Mouse (Mus musculus) frontal cortex, postnatal 36 days (tissue): ENCODE results near the gene Cadm1.

ENCODE experiments used
- DNase-seq, 2 experiments: peaks; one replicate each; pipeline ENCODE4 v3.0.0; 2022; ENCODE audit warnings: low spot score in 2 of 2

Cadm1 gene

DNA sequence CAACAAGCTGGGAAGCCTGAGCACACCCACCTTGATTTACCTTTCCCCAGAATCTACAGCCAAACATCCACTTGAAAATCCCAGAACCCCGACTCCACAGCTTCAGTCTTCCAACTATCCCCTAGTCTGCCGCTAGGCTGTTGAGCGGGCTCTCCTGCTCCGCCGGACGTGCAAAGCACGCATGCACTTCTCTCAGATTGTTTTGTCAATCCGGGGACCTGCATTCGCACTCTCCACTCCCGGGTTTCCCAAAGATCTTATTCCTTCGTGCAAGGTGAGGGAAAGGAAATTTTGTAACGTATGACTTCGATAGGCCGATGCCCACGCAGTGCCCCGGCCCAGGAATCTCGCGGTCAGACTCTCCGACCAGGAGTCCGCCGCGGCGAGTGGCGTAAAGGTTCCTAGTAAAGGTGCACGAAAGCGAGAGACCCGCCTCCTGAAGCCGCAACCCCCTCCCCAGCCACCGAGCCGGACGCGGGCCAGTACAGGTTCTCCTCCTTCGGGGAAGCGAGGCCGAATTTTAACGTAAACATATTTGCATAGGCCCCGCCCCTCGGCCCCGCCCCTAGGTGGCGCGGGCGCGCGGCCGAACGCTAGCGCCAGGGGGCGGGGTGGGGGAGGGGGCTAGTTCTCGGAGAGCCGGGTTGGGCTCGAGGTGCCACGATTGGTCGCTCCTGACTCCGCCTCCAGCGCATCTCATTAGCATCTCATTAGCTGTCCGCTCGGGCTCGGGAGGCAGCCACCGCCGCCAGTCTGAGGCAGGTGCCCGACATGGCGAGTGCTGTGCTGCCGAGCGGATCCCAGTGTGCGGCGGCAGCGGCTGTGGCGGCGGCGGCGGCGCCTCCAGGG, at the start of gene Cadm1:
Gene Cadm1, plus strand, starts transcription at position 572 of the 849 bp plus-strand sequence.
- peak; percentile 93 to 96 for DNase-seq

DNA sequence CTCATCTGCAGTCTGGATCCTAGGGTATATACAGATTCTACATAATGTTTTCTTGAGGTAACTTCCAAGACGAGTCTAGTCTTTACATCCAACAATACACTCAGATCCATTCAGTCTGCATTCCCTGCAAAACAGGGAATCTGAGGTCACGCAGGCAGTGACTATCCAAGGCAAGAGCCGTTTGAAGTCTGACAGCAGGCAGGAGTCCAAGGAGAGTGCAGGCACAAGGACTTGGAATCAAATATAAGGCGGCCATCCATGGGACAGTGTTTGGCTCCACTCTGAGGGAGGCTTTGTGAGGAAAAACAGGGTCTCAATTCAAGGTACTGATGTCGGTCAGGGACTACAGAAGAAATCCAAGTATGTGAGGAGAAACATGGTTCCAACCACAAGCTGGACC, 45.5 kb upstream of the Cadm1 start:
- no peak for DNase-seq

DNA sequence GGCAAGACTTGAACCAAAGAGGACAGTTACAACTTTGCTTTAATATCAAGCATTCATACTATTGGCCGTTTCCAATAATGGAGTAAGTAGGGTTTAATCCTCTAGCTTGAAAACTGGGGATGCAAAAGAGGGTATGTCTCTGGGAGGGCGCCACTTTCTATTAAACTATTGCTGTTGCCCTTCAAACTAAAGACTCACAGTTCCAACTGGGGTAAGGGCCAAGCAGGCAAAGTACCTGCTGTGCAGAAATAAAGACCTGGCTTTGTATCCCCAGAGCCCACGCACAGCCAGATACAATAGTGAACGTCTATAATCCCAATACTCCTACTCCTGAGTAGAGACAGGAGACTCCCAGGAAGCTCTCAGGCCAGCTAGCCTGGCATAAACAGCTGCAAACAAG, 44.8 kb upstream of the Cadm1 start:
- DNase-seq, result no peak

DNA sequence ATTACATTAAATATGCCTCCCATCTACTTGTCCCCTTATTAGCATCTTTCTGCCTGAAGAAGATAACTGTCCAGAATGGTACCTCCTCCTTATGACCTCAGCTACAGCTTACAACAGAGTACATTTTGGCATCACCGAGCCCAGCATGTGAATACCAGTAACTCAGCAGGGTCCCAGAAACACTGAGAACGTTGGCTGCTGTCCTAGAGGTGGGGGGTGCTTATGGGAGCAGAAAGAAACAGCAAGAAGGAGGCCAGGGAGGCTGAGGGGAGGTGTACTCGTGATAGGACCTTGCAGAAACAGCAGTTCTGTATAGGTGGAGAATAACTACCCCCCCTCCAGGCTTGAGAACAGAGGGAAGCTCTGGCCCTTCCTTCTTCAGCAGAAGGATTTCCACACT, 30.2 kb upstream of the Cadm1 start:
- no peak for DNase-seq

DNA sequence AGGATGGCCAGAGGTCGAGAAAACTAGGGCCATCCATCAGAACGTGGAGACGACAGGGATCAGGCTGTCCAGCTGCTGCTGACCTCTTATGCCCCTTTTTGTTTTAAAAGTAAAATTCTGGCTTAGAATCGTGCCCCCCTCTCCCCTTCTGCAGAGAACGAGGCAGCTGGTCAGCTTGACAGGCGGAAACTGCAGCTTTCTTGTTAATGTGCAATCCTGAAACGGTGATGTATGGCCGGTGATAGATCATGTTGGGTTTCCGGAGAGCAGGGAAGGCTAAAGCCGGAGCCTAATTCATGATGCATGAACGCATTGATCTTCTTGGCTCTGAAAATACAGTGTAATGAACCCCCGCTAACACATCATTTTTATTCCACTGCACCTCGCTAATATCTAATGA, 24.0 kb upstream of the Cadm1 start:
- no peak for DNase-seq

DNA sequence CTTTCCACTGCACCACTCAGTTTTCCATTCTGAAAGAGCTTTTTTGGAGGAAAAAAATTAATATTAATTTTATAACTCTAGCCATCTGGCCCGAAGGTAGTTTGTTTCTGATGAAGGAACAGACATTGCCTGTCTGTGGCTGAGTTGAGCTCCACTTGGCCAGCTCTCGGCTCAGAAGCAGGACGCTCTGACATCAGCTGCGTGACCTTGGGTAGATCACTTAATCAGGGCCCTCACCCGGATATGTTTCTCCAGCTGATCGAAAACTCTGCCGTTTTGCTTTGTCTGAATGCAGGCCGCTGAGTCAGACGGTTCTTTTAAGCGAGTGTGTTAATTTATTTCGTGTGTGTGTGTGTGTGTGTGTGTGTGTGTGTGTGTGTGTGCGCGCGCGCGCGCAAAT, 23.1 kb upstream of the Cadm1 start:
- DNase-seq, result no peak

DNA sequence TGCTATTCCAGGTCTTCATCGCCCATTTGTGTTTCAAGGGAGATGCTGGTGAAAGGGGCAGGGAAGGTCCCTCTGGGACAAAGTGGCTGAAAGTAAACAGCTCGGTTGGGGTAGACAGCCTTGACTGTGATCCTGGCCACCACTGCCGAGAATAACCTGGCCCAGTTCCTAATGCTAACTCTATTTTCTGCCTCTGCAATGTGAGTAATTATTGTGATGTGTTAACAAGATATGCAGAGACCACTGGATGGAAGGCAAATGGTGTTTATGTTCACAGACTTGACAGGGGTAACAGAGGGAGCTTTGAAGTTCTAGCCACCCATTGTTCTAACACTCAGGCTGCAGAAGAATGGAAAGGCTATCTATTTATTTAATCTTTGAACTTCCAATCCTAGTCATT, 21.9 kb upstream of the Cadm1 start:
- no peak for DNase-seq

DNA sequence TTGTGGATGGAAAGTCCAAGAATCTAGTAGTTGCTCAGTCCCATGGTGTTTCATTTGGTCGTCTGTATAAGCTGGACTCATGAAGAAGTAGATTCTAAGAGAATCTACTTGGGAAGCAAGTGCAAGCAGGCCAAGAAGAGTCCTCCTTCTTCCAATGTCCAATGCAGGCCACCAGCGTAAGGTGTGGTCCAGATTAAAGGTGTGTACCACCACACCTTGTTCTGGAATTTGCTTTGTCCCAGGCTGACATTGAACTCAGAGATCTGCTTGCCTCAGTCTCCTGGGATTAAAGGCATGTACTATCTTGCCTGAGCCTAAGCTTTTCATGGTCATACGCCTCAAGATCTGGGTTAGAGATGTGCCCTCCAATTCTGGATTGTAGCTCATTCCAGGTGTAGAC, 17.5 kb upstream of the Cadm1 start:
- DNase-seq, result no peak

DNA sequence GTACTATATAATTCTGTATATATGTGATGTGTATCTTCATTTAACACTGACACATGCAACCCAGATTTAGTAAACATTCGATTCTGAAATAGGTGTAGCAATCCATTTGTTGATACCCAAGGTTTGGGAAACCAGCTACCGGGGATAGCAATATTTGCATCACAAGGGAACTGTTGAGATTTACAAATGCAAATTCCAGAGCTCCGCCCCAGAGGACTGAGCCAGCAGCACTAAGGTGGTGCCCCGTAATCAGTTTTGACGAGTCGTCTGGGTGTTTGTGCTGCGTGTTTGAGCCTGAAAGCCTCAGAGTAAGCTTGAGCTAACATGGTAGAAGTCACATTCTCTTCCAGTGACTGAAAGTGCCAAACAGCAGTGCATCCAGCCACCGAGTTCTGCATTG, 15.7 kb upstream of the Cadm1 start:
- DNase-seq, result no peak

DNA sequence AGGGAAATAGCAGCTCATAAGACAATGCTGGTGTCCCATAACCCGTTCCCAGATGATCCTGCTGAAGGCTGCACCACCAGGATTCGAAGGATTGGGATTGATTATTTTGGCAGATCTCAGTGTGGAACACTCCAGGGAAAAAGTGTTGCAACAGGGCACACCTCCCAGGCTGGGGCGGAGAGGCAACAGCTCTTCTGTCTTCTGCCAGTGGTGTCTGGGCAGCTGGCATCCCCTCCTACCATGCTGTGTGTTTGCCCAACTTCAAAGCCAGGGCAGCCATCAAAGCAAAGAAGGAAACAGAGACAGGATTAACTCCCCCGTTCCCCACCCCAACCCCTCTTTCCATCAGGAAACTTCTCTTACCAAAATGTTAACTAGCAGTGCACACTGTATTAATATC, 13.7 kb upstream of the Cadm1 start:
- DNase-seq, result no peak

DNA sequence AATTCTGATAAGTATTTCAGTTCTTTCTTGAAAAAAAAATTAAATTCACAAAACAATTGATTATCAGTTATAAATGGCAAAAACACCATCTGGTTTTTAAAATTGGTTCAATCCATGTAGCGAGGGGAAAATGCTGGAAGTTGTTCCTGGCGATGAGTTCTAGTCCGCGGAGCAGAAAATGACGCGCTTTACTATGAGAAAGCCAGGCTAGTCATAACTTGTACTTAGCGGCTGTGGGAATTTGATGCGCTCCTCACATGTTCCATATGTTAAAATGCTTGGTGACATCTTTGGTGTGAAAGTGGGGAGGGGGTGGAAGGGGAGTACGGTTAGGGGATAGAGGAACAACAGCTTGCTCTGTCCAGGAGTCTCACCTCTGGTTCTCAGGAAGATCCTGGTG, 2.7 kb upstream of the Cadm1 start:
- no peak for DNase-seq

DNA sequence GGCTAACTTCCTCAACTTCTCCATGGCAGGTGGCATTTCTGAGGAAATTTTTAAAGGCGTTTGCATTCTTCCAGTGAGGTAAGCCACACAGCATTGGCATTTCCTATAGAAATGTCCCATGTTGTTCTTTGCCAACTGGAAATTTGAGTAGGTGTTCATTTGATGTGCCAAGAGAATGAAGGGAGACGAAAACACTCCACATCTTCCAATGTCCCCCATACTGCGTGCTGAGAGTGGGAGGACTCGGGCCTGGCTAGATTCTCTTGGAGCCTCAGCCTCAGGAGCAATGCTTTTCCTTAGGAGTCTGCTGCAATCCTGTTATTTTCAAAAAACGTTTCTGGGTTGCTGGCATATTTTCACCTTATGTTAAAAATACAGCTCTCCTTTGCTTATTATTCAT, 2.2 kb upstream of the Cadm1 start:
- DNase-seq, result peak; percentile 58 to 68

DNA sequence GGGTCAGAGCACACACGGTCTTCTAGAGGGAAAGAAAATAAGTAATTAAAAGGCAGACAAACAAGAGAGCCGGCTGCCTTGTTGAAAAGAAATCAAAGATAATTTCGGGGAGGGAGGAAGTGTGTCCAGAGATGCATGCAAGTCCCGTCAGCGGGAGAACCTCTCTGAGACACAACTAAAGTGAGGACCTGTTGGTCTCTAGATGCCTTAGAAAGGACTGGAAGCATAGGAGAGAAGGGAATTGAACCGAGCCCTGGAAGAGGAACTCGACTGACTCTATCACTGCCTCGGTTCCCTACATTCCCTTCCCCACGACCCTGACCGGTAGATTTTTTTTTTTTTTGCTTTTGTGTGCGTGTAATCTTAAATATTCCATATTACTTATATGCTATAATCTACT, 791 bp upstream of the Cadm1 start:
- no peak for DNase-seq

DNA sequence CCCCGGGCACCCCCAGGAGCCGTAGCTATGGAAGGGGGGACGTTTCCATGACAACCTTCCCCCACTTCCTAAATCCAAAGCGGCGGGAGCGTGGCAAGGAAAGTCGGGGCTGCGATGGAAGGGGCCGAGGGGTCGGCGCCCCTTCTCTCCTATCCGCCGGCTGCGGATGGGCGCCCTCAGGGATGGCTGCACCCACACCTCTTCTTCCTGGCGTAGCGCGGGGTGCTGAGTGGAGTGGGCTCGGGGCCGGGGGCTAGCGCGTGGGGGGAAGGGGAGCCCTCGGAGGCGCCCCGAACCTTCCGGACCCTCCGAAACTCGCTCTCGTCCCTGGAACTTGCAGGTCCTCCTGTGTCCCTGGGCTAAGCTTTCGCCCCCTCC, 560 bp downstream of the Cadm1 start:
- no peak for DNase-seq

DNA sequence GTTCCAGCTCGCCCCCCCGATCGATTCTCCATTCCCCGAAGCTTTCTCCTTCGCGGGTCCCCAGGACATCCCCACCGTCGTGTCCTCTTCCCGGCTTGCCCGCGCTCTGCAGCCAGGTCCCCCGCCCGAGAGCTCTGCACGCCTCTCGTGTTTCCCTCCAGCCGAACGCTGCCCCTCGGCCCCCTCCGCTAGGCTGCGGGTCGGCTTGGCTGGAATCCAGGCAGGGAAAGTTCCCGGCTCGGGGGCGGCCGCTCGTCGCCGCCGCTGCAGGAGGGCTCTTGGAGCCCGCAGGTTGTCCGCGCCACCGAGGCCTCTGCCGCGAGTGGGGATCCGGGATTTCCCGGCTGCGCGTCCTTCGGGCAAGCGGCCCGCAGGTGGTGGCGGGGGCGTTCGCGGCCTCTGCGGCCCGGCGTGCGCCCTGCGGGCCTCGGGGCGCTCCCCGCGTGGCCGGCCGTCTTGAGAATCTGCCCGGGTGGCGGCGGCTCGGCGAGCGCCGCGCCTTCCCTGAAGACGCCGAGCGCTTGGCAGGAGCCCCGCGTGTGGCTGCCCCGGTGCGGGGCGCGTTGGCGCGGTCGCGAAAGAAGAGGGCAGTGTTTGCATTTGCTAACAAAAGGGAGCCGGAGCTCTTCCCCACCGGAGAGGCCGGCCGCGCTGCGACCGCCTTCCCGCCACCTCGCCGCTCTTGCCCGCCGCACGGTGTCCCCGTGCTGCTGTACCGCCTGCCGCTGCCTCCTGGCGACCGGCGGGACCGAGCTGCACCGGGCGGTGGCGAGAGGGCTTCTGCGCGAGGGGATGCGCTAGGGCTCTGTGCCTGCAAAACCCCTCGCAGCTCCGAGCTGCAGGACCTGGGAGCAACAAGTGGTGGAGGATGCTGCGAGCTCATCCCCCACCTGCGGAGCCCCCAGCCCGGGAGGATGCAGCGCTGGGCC, 1.2 kb downstream of the Cadm1 start:
- peak; percentile 60 to 67 for DNase-seq

DNA sequence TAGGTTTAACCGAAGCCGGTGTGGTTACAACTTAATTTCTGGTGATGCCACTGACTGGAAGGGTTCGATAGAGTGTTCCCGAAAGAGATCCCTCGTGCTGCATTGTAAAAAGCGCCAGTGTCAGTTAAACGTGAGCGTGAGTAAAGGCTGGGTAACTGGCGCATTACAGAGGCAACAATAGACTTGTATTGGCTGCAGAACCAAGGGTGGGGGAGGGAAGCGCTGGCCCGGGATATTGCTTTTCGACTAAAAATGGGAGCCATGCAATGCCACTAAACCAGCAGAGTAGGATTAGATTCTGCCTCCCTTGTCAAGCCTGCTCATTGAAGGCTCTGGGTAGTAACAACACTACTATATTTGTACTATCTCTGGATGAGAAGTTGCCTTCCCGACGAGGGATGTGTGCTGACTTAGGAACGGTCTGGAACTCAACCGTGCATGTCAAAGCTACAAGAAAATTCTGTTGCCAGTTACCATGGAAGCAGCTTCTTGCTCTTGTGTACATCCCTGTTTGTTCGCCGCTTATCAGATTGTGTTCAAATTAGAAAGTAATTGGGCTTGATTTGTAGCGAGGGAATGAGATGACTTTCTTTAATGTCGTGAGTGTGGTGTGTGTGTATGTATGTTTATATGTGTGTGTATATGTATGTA, 2.4 kb downstream of the Cadm1 start:
- no peak for DNase-seq

DNA sequence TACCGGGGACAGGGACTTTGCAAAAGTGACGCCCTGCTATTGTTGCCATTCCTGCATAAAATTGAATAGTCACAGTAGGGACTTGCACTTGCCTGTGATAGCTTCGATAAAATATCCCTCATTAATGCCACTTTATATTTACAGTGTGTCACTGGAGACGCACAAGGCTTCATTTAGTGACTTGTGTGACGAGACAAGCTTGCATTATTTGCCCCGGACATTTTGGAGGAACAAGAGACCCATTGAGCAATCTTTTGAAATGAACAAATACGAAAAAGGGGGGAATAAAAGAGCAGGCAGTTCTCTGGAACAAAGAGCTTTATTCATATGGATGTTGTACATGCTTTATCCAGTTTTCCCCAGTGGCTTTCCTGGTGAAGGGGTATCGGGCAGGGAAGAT, 3.5 kb downstream of the Cadm1 start:
- no peak for DNase-seq

DNA sequence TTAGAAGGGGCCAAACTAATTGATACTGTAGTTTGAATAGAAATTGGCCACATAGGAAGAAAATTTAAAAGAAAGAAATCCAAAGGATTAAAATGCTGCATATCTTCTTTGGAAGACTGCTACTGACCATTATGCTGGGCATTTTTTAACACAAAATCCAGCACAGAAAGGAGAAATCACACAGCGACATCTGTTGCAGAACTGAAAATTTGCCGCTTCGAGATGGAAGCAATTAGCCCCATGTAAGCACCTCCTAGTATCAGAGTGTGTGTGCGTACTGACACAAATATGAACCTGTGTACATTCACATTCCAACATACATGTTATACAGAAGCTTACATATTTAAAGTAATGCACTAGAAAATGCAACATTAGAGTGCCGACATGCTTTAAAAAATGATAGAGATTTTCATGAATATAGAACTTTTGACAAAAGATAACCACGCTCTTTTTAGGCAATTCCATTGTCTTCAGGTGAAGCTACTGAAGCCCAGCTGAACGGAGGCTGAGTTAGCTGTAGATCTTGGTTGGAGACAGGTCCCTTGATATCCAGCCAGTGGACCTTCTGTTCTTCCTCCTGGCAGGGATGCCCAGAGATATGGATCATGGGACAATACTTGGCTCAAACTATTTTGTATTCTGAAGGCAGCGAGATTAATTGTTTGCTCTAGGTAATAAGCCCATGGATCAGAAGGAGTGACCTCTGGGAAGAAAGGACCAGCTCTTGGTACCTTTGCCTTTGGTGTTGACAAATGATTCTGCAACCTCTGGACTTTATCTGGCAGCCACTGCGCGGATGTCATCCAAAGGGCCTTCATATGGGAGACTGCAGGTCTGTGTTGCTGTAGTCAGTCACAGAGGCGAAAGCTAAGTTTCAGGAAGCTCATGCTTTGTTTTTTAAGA, 4.9 kb downstream of the Cadm1 start:
- no peak for DNase-seq

DNA sequence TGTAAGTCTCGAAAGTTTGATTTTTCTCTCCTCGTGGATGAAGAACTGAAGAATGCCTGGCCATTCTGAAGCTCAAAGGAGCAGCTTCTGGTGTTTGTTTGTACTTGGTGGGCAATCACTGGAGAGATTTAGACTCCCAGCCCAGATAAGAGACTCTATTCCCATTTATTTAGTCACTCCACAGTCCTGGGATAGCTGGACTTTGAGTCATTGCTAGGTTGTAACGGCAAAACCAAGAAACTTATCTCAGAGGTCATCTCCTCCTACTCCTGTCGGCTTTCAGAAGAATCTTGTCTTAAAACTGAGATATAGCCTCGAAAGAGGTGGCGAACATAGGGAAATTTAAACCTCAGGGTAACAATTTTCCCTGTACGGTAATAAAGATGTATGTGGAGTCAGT, 15.3 kb downstream of the Cadm1 start:
- DNase-seq, result no peak

DNA sequence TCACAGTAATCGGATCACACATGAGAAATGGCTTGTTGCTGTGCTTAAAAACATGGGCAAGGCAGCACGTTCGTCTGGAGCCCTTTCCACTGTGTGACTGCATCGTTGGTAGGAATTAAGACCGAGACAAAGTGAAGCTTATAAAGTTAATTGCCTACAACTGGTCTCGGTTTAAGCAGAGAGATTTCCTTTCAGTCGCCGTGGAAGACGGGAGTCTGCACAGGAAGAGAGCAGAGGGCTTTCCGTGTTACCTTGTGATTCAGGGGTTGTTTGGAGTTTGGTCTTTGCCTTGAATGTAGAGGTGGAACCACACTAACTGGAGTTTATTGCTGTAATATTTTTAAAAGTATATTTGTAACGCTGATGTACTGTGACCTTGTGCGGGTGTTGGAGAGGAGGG, 15.7 kb downstream of the Cadm1 start:
- DNase-seq, result no peak

DNA sequence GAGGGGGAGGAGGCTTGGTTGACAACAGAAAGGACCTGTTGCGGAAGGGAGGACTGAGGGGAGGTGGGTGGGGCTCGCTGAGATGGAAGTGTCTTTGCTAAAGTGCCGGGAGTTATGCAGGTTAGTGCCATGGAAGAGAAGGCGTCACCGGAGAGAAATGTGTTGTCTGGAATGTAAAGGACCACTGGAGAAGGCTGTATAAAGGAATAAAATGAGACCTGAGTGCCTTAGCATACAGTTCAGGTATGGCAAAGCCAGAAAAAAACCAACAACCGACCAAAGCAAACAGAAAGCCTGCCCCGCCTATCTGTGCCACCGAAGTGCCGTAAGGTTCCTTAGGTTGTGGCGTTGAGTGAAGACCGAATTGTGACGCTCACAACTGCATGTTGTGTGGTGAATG, 18.4 kb downstream of the Cadm1 start:
- DNase-seq, result no peak
